Mouse (Mus musculus) kidney, postnatal 10 days (tissue): ENCODE data around the gene Sardh.

Experiments used
- DNase-seq: peaks from one replicate; pipeline ENCODE4 v3.0.0; 2021; ENCODE audit warnings: mixed read lengths

The Sardh gene

GRCm38 (mm10) chr2:27164796-27165590, 83.1 kb downstream of the Sardh start, which contains the start of gene Dbh:
Dbh (plus strand) TSS chr2:27165233.
- DNase-seq = no peak

- DNase-seq = no peak
These were observed 84.3 kb downstream of the Sardh start for GRCm38 (mm10) chr2:27163851-27164250.

GRCm38 (mm10) chr2:27162656-27163055, 85.5 kb downstream of the Sardh start:
- no peak for DNase-seq

- DNase-seq = no peak
These were observed 86.6 kb downstream of the Sardh start for GRCm38 (mm10) chr2:27161526-27161925.

- no peak for DNase-seq
These were observed 91.5 kb downstream of the Sardh start for GRCm38 (mm10) chr2:27156596-27156995.

GRCm38 (mm10) chr2:27154466-27155185, 93.5 kb downstream of the Sardh start:
- DNase-seq = peak; percentile 67

- DNase-seq = no peak
These were observed 98.7 kb downstream of the Sardh start for GRCm38 (mm10) chr2:27149457-27149856.

- no peak for DNase-seq
These were observed 101.3 kb downstream of the Sardh start for GRCm38 (mm10) chr2:27146840-27147239.

GRCm38 (mm10) chr2:27144957-27145356, 103.2 kb downstream of the Sardh start:
- DNase-seq = no peak

GRCm38 (mm10) chr2:27141950-27142693, 106.0 kb downstream of the Sardh start, which contains the start of gene Fam163b:
Fam163b (minus strand) TSS chr2:27142491.
- peak; percentile 74 for DNase-seq
